Mouse (Mus musculus) embryo, embryonic 10.5 days (tissue): ENCODE measurements at regions not wholly inside any gene's neighbourhood (a gene's known extent, or its start where the extent isn't known, plus 50 kb on each side); places are given as distances from the start of the nearest gene placed in this dataset.
"Not testable (repeated sequence)": the region's sequence is repeated elsewhere in the genome, so short reads cannot be mapped to it uniquely, and the experiment has no call there.

ENCODE experiments used
- DNase-seq: peaks from one replicate; pipeline ENCODE4 v3.0.0-alpha.2; 2015; ENCODE audit warnings: low spot score

GRCm38 (mm10) chr14:15061966-15062860 is 259.0 kb downstream of the Nek10 start:
- no peak for DNase-seq

- peak; percentile 20 for DNase-seq
Measured at GRCm38 (mm10) chr14:15062861-15063418, 259.7 kb downstream of the Nek10 start.

- DNase-seq, result no peak
Measured at GRCm38 (mm10) chr14:15064991-15065525, 261.8 kb downstream of the Nek10 start.

- no peak for DNase-seq
Measured at GRCm38 (mm10) chr14:15075877-15076276, 272.7 kb downstream of the Nek10 start.

- DNase-seq, result no peak
Measured at GRCm38 (mm10) chr14:15082889-15083288, 279.7 kb downstream of the Nek10 start.

- DNase-seq, result no peak
Measured at GRCm38 (mm10) chr14:15083812-15084211, 280.6 kb downstream of the Nek10 start.

GRCm38 (mm10) chr14:15087061-15087460 is 283.8 kb downstream of the Nek10 start:
- peak; percentile 76 for DNase-seq

- no peak for DNase-seq
Measured at GRCm38 (mm10) chr14:15096865-15097264, 293.6 kb downstream of the Nek10 start.

- no peak for DNase-seq
Measured at GRCm38 (mm10) chr14:15099909-15100308, 296.7 kb downstream of the Nek10 start.

- DNase-seq, result no peak
Measured at GRCm38 (mm10) chr14:15107795-15108321, 304.6 kb downstream of the Nek10 start.

GRCm38 (mm10) chr14:15119745-15120144 is 316.5 kb downstream of the Nek10 start:
- no peak for DNase-seq

- DNase-seq, result no peak
Measured at GRCm38 (mm10) chr14:15128157-15128556, 310.6 kb downstream of the Lrrc3b start.

- not testable (repeated sequence) for DNase-seq
Measured at GRCm38 (mm10) chr14:15140871-15141270, 297.9 kb downstream of the Lrrc3b start.

GRCm38 (mm10) chr14:15142839-15143238 is 295.9 kb downstream of the Lrrc3b start:
- no peak for DNase-seq

GRCm38 (mm10) chr14:15148516-15148915 is 290.3 kb downstream of the Lrrc3b start:
- DNase-seq, result no peak
